Mouse (Mus musculus) frontal cortex, adult (tissue): ENCODE data around the gene Spata7.
"Not testable (repeated sequence)": the region's sequence is repeated elsewhere in the genome, so short reads cannot be mapped to it uniquely, and the experiment has no call there.

Experiments used
- ATAC-seq: cut with Nextera tagmentation; 2 replicates; pipeline ENCODE4 v1.9.2; 2017; ENCODE audit warnings: mild to moderate bottlenecking, moderate library complexity, mixed read lengths; ENCODE audit not compliant: low TSS enrichment

Spata7 gene

DNA sequence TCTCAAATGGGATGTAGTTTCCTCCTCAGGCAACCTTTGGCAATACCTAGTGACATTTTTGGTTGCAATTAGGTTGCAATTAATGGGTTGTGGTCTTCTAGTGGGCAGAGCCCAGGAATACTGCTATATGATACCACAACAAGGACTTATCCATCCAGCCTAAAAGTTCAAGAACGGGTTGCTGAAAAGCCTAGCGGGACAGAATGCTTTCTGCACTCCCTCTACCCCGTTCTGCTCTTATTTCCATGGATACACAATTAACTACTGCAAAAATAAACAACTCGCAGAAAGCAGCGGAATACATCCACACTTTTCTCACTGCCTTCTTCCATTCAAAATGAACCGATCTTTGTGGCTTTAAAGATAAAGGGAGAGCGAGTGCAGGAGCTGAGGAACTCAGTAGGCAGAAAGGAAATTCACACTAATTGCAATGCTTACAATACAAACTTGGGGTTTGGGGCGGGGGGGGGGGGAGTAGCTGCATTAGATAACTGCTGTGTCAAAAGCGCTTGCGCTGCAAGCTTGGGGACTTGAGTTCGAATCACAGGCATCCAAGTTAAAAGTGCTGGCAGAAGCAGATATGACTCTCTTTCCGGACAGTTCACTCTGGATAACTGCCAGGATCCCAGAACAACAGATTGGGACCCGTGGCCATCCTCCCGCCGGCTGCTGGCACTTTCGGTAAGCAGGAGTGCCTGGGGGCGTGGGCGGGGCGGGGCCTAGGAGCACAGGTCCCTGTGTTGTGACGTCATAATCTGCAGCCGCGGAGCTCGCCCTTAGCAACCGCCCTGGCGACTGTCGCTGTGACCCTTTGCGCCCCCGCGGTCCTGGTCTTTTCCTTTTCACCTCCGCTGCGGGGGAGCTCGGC is at the start of gene Spata7:
TSS of gene Spata7 (plus strand) at position 766 of the 868 bp plus-strand sequence.
- ATAC-seq: peak; percentile 92

- peak; percentile 78 for ATAC-seq
Observed at GRCm38 (mm10) chr12:98585302-98585701, 42.7 kb upstream of the Spata7 start.

- no peak for ATAC-seq
Observed at GRCm38 (mm10) chr12:98588573-98588972, 39.4 kb upstream of the Spata7 start.

DNA sequence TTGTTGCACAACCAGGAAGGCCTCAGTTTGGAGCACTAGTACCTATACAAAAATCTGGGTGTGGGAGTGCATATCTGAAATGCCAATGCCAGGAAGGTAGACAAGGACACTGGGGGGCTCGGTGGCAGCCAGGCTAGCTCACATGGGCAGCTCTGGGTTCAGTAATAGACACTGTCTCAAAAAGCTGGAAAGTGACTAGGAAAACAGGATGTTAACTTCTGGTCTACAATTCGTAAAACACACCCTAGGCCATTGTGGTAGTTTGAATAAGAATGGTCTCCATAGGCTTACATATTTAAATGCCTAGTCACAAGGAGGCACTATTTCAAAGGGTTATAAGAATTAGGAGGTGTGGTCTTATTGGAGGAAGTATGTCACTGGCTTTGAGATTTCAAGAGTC is 36.9 kb upstream of the Spata7 start:
- no peak for ATAC-seq

- no peak for ATAC-seq
Observed at GRCm38 (mm10) chr12:98600861-98601260, 27.1 kb upstream of the Spata7 start.

DNA sequence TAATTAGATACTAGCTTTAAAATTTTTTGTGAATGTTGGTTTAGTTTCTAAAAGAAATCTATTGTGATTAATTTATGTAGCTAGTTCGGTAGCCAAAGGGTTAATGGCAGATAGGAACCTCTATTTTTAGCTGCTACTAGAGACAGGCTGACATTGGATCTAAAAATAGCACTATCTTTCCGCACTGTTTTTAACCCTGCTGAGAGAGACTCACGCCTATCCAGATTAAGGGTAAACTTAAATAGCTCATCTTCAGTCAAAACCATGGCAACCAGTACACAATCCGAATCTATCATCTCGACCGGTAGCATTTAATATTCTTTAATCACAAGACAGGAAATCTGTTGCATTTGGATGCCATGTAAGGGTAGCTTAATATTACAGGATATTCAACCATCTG is 25.8 kb upstream of the Spata7 start:
- ATAC-seq: no peak

GRCm38 (mm10) chr12:98605264-98605663 is 22.7 kb upstream of the Spata7 start:
- ATAC-seq: no peak

GRCm38 (mm10) chr12:98606595-98607290 is 21.2 kb upstream of the Spata7 start:
- no peak for ATAC-seq

GRCm38 (mm10) chr12:98610341-98610740 is 17.6 kb upstream of the Spata7 start:
- peak; percentile 96 for ATAC-seq

DNA sequence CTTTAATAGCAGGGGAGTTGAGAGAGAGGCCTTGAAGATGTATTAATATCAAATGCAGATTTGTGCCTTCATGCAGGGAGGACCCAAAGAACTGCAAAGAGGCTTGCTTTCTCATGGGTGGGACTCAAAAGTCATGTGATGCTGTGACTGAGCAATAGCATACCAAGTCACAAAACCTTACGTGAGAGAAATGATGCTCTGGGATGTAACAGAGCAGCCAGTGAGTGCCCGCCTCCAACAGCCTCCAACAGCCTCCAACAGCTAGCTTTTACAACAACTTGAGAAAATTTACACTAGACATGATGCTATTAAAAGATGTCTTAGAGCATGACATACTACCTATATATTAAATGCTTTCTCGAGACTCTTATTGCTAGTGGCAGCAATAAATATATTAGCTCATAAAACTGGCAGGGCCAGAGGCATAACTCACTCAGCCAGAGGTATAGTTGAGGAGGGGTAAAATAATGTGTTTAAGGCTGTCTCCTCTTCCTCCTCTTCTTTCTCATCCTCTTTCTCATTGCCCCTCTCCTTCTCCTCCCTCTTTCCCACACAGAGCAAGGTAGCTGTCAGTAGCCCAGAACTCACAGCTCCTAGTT is 12.9 kb upstream of the Spata7 start:
- ATAC-seq: no peak

GRCm38 (mm10) chr12:98615746-98616145 is 12.2 kb upstream of the Spata7 start:
- ATAC-seq: no peak

DNA sequence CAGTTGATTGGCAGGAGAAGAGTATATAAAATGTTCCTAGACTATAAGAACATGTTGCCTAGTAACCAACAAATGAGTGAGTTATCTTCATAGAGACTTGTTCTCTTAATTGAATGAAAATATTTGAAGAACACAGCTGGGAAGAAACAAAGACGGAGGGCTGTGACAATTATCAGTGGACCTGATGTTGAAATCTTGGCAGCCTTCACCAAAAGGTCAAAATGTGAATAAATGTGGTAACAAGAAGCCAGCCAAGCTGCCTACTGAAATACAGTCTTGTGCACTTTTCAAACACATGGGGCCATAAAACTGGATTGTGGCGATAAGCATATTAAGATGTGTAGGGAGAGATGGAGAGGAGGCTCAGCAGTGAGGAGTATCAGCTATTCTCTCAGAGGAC is 8.5 kb upstream of the Spata7 start:
- no peak for ATAC-seq

GRCm38 (mm10) chr12:98620922-98621321 is 7.0 kb upstream of the Spata7 start:
- not testable (repeated sequence) for ATAC-seq

DNA sequence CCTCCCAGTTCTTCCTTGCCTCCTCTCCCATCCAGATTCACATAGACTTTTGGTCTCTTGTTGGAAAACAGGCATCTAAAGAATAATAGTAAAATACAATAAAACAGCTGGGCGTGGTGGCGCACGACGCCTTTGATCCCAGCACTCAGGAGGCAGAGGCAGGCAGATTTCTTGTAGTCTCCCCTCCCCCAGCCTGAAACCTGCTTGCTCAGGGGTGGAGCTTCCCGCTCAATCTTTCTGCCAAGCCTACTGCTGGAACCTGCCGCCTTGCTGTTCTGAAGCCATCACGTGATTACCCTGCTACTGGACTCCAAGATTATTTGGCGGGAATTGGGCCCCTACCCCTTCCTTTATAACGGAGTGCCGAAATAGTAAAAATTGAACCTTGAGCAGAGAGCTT is 4.7 kb upstream of the Spata7 start:
- ATAC-seq: not testable (repeated sequence)

DNA sequence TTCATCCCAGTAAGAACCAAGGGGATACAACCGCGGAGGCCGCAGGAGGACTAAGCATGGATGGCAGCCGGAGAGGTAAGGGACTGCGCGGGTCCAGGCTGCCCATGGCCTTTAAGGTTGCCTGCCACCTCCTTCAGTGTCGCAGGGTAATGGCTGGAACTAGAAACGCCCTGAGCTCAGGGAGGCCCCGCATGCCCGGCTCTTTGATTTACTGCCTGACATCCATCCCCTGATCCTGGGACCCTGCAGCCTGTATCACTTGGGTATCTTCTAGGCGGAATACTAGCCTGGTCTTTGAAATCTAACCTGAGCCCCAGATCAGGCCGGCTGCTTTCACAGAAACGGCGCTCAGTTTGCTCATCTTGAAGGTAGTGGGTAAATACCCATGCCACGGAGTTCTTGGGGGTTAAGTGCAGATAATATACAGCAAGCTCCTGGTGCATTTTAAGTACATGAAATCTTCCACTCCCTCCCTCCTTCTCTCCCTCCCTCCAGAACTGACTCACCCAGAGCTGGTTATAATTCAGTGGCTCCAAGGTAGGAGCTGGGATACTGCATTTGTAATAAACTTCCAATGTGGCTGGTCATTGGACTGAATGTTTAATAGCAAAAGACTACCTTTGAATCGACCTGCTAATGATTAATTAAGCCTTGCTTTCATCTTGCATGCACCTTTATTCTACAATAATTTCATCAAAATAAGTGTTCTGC is 458 bp downstream of the Spata7 start:
- ATAC-seq: peak; percentile 88

GRCm38 (mm10) chr12:98644852-98645251 is 16.9 kb downstream of the Spata7 start:
- ATAC-seq: no peak

DNA sequence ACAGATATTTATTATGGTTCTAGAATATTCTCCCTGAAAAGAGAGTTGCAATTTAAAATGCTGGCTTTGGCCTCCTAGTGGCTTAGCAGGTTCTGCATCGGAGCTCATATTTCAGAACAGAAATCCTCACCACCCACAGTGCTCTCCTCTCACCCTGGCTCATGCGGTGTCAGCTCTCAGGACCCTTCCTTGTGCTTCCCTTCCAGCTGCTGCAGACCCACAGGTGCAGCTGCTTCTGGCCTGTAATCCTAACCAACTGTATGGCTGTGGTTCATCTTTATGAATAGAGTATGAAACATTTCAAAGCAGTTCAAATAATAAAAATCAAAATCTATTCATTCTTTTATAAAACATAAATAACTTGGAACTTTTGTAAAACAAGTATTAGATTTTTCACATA is 28.9 kb downstream of the Spata7 start:
- ATAC-seq: no peak

GRCm38 (mm10) chr12:98662617-98663016 is 34.7 kb downstream of the Spata7 start:
- ATAC-seq: peak; percentile 65

DNA sequence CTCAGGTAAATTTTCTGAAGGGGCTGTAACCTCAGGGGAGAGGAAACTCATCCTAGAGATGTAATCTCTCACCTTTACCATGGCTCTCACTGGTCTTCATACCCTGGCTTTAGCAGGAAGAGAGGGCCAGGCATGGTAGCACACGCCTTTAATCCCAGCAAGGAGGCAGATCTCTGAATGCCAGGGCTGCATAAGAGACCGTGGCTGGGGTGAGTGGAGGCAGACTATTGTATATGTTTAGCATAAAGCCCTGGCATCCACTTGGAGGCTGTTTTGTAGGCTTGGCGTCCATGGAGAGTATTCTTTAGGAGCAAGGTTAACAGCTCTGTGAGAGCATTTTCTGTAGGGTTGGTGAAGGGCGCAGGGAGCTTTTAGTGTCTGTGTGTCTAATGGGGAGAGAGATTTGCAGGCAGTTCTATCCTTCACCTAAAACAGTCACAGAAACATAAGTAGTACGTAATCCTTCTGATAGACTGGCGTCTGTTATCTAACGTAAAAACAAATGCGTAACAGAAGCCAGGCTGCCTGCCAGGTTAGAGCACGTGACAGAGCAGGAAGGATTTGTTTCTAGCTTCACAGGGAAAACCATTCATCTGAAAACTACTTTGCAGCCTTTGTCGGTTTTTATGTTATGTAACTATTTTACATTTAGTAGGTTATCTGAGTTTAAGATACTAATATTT is 40.3 kb downstream of the Spata7 start:
- ATAC-seq: peak; percentile 69

DNA sequence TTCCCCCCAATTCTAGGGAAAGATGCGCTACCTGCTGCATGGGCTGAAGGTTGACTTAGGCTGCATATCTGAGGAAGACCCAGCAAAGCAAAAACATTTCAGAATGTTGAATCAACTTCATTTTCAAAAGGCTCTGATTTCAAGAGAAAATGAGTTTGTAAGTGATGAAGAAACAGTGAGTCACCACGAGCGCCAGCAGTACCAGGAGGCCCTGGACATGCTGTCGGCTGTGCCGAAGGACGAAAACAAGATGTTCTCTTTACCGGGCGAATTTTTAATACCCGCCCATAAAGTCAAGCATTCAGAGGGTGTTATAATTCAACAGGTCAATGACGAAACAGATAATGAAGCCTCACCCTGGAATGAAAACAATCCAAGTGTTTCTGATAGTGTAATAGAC is 41.1 kb downstream of the Spata7 start:
- peak; percentile 66 for ATAC-seq

GRCm38 (mm10) chr12:98669864-98670263 is 41.9 kb downstream of the Spata7 start:
- no peak for ATAC-seq
